Mouse (Mus musculus) myocyte (in vitro differentiated cells): ENCODE measurements around the gene Fbxw8.

Experiments used
- E2F4 ChIP-seq: IDR thresholded peaks from one replicate; pipeline ENCODE4 v1.6.1; 2011; ENCODE audit warnings: mild to moderate bottlenecking, control low read depth, moderate library complexity; ENCODE audit not compliant: insufficient read depth
- MAX ChIP-seq: IDR thresholded peaks from one replicate; pipeline ENCODE4 v1.6.1; 2011; ENCODE audit warnings: low read depth, mild to moderate bottlenecking, control low read depth
- POLR2A ChIP-seq: IDR thresholded peaks from one replicate; pipeline ENCODE4 v1.6.1; 2011; ENCODE audit warnings: low read depth, mild to moderate bottlenecking, control low read depth, moderate library complexity; ENCODE audit not compliant: insufficient read length
- POLR2AphosphoS2 ChIP-seq: IDR thresholded peaks from one replicate; pipeline ENCODE4 v1.6.1; 2011; ENCODE audit warnings: low read depth, control low read depth; ENCODE audit not compliant: insufficient read length
- REST ChIP-seq: IDR thresholded peaks from one replicate; pipeline ENCODE4 v1.6.1; 2011; ENCODE audit warnings: mild to moderate bottlenecking, control low read depth, moderate library complexity; ENCODE audit not compliant: insufficient read depth, insufficient read length

DNA sequence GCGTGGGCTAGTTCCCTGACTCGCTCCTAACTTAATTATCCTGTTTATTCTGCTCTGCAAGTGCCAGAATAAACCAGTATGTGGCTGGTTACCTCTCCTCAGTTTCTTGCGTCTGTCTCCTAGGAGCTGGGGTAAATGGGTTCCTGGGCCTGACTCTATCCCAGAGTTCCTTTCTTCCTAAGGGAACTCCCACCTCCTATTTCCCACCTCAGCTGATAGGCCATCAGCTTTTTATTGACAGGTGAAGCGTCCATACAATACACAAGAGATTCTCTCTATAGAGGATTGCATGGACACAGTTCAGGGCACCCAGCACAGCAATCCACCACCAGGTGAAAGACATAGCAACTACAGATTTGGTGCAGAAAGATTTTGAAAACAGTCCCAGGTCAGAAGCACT, 111.5 kb downstream of the Fbxw8 start:
- TF ChIP-seq POLR2A (no peak), REST (no peak), MAX (no peak), POLR2AphosphoS2 (no peak), E2F4 (no peak)
